Mouse (Mus musculus) bone marrow, adult 2 months (tissue): ENCODE measurements at regions not wholly inside any gene's neighbourhood (a gene's known extent, or its start where the extent isn't known, plus 50 kb on each side); places are given as distances from the start of the nearest gene placed in this dataset.

ENCODE experiments used
- CTCF ChIP-seq: fragments of 200-500 bp; IDR thresholded peaks from 2 replicates; pipeline ENCODE4 v1.5.1; 2011; ENCODE audit warnings: low read length, control low read depth; ENCODE audit not compliant: control insufficient read depth, insufficient read depth
- POLR2A ChIP-seq: fragments of 200-500 bp; IDR thresholded peaks from 2 replicates; pipeline ENCODE4 v1.6.1; 2011; ENCODE audit warnings: low read depth, mild to moderate bottlenecking, control low read depth, low read length, borderline replicate concordance; ENCODE audit not compliant: control insufficient read depth

- TF ChIP-seq CTCF (no peak), POLR2A (no peak)
Measured at GRCm38 (mm10) chr6:147861116-147861515, 185.9 kb upstream of the Far2 start.
